Mouse (Mus musculus): ENCODE data around the gene Ano4.

GRCm38 (mm10) chr10:89110917-89111316, 233.6 kb downstream of the Ano4 start:
- TF ChIP-seq USF1 (IDR thresholded peaks at IDR 0.05; ENCODE audit: low read depth): no peak
- no peak for TF ChIP-seq CTCF (IDR thresholded peaks at IDR 0.05; ENCODE audit: control insufficient read depth, insufficient read depth, insufficient read length)
- TF ChIP-seq FOSL1 (IDR thresholded peaks at IDR 0.05; ENCODE audit: insufficient read depth, low read length, poor library complexity, severe bottlenecking): no peak
